Mouse (Mus musculus) forebrain, embryonic 14.5 days (tissue): ENCODE data around the gene Prkag3. TPM values are rescaled to one million over a fixed set of nuclear protein-coding genes. Genes with fewer than 3 reads are reported as not detected.
A peak's percentile ranks its signal among the peaks of the same experiment; 100 is the strongest.

Experiments
- ATAC-seq: fragments of 200-750 bp; cut with Nextera tagmentation; 2 replicates; pipeline ENCODE4 v1.8.0; 2017; ENCODE audit warnings: mild to moderate bottlenecking, moderate library complexity
- DNase-seq: peaks from one replicate; pipeline ENCODE4 v3.0.0-alpha.2; 2015; ENCODE audit warnings: low spot score
- H3K27ac ChIP-seq: fragments of 300-500 bp; sonication (generic); 2 replicates; pipeline ENCODE4 v1.5.1; 2014; ENCODE audit warnings: low read depth, mild to moderate bottlenecking, control low read depth, low read length, moderate library complexity
- H3K27me3 ChIP-seq: fragments of 300-500 bp; sonication (generic); replicated peaks from 2 replicates; pipeline ENCODE4 v1.6.1; 2014; ENCODE audit warnings: low read length, control low read depth, mixed read lengths; ENCODE audit not compliant: control insufficient read depth, insufficient read depth
- H3K36me3 ChIP-seq: fragments of 300-500 bp; sonication (generic); 2 replicates; pipeline ENCODE4 v1.6.1; 2014; ENCODE audit warnings: low read length, control low read depth; ENCODE audit not compliant: control insufficient read depth, insufficient read depth
- H3K4me1 ChIP-seq: fragments of 300-500 bp; sonication (generic); 2 replicates; pipeline ENCODE4 v1.6.1; 2014; ENCODE audit warnings: antibody characterized with exemption, low read length, control low read depth; ENCODE audit not compliant: control insufficient read depth, insufficient read depth
- H3K4me2 ChIP-seq: fragments of 300-500 bp; sonication (generic); 2 replicates; pipeline ENCODE4 v1.6.1; 2014; ENCODE audit warnings: mild to moderate bottlenecking, control low read depth, low read length
- H3K4me3 ChIP-seq: fragments of 300-500 bp; sonication (generic); 2 replicates; pipeline ENCODE4 v1.5.1; 2014; ENCODE audit warnings: low read depth, low read length, control low read depth
- H3K9ac ChIP-seq: fragments of 300-500 bp; sonication (generic); 2 replicates; pipeline ENCODE4 v1.6.1; 2014; ENCODE audit warnings: mild to moderate bottlenecking, low read length, control low read depth, moderate library complexity
- H3K9me3 ChIP-seq: fragments of 300-500 bp; sonication (generic); replicated peaks from 2 replicates; pipeline ENCODE4 v1.6.1; 2016; ENCODE audit warnings: low read length, control low read depth, mixed read lengths; ENCODE audit not compliant: control insufficient read depth
- WGBS: fragments of 180-500 bp; shearing (Covaris S2); extraction: QIAGEN DNeasy Blood & Tissue Kit; methylation state at CpG from one replicate; pipeline ENCODE4 v1.1.7; 2014; 5-methylcytosine and 5-hydroxymethylcytosine counted together
- polyA plus RNA-seq: library from polyadenylated mRNA; unstranded; fragments of >200 nt; fragmentation: Nextera tagmentation; extraction: Ambion mirVana; gene quantifications from 2 replicates; pipeline ENCODE4 v1.2.1, GENCODE M21; 2014

Prkag3 gene
- polyA plus RNA-seq, 1 experiment from 2014 or later: not detected

DNA sequence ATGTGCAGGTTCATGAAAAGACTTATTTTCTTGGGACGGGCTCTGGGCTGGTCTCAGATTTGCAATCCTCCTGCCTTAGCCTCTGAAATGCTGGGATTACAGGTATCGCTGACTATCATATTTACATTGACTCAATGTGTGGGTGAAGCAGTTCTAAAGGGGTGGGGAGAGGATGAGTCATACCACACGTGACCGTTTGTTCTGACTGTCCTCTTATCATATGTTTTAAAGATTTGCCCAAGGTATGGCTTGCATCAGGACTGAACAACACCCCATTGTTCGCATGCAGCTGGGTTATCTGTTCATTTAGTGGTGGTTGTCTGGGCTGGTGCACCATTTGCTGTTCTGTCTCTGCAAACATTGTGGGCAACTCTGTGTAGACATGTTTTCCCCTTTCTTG, 22.3 kb downstream of the Prkag3 start:
- ATAC-seq (no peak), DNase-seq (no peak)
- Histone ChIP-seq H3K4me2 (no peak overlapping the region), H3K9ac (no peak overlapping the region), H3K4me3 (no peak overlapping the region), H3K36me3 (no peaks in the 10 kb centered on the region), H3K27me3 (no peaks in the 10 kb centered on the region), H3K4me1 (no peaks in the 10 kb centered on the region), H3K27ac (no peak overlapping the region), H3K9me3 (no peaks in the 10 kb centered on the region)
- WGBS: 85% methylated on average over 5 of the region's 5 CpGs

DNA sequence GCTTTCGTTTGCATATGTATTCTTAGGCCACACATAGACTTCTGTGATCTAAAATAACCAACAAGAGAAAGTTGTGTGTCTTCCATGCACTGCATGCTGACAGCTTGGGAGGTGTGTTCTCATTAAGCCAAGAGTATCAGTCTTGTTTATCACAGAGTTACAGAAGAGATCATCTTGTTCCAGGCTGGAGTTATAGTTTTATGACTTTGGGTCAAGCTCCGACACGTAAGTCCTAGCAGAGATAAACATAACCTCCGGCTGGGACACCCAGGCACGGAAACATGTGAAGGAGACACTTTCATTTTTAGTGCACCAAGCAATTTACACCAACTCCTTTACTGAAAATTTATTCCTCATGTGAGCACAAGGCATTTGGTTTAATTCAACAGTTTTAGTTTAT, 22.9 kb downstream of the Prkag3 start:
- no peaks in the 10 kb centered on the region for H3K9me3 ChIP-seq
- 84% methylated on average over 5 of the region's 5 CpGs for WGBS
- H3K36me3 ChIP-seq: no peaks in the 10 kb centered on the region
- DNase-seq (no peak), ATAC-seq (no peak)
- no peaks in the 10 kb centered on the region for H3K27me3 ChIP-seq
- no peak overlapping the region for H3K9ac ChIP-seq
- H3K4me3 ChIP-seq: no peak overlapping the region
- no peak overlapping the region for H3K4me2 ChIP-seq
- no peaks in the 10 kb centered on the region for H3K4me1 ChIP-seq
- no peak overlapping the region for H3K27ac ChIP-seq

DNA sequence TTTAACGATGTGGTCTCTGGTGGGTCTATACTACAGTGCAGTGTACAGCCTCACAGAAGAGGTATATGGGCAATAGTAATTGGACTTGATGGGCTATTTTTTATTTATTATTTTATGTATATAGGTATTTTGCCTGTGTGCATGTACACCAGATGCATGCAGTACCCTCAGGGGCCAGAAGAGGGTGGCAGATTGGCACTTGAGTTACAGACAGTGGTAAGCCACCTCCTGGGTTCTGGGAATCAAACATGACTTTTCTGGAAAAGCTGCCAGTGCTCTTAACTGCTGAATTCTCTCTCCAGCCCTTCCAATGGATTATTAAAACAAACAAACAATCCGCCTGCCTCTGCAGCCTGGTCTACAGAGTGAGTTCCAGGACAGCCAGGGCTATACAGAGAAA, 25.3 kb downstream of the Prkag3 start:
- H3K4me2 ChIP-seq: no peak overlapping the region
- no peaks in the 10 kb centered on the region for H3K9me3 ChIP-seq
- H3K4me3 ChIP-seq: no peak overlapping the region
- H3K36me3 ChIP-seq: no peaks in the 10 kb centered on the region
- WGBS: 77% methylated on average over 2 of the region's 2 CpGs
- no peak overlapping the region for H3K9ac ChIP-seq
- DNase-seq: peak; percentile 17
- H3K27ac ChIP-seq: no peak overlapping the region
- ATAC-seq: no peak
- H3K4me1 ChIP-seq: no peaks in the 10 kb centered on the region
- no peaks in the 10 kb centered on the region for H3K27me3 ChIP-seq

DNA sequence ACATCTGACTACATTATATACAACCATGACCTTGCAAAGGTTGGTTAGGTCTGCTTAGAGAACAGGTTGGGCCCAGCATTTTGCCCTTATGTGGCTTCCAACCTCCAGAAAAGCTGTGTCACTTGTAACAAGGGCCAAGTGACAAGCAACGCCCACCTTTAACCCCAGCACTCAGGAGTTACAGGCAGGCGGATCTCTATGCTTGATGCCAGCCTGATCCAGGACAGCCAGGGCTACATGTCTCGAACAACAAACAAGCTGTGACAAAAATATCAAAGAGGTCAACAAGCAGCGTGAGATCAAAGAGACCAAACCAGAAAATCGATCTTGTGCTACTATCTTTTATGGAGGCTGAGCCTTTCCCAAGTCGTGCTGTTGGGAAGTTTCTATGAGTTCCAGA, 27.4 kb downstream of the Prkag3 start:
- Histone ChIP-seq H3K9ac (no peak overlapping the region), H3K36me3 (no peaks in the 10 kb centered on the region), H3K4me3 (no peak overlapping the region), H3K4me2 (no peak overlapping the region), H3K4me1 (no peaks in the 10 kb centered on the region), H3K9me3 (no peaks in the 10 kb centered on the region), H3K27me3 (no peaks in the 10 kb centered on the region), H3K27ac (no peak overlapping the region)
- DNase-seq (no peak), ATAC-seq (no peak)
- WGBS: 84% methylated on average over 6 of the region's 6 CpGs

DNA sequence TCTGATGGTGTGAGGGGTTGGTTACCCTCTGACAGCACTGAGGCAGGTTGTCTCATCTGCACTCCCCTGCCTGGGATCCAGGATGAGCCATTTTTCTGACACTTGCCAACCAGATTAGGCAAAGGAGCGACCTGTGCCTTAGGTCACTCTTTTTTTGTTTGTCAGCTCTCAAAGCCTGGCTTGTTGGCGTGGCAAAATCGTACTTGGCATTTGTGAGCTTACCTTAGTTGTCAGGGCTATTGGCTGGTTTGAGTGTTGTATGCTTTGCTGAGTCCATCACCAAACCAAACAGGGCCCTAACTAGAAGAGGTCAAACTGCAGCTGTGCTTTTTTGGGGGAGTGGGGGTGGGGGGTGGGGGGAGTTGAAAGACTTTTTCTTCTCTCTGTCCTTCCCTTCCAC, 29.7 kb downstream of the Prkag3 start:
- Histone ChIP-seq H3K27ac (no peak overlapping the region), H3K9me3 (no peaks in the 10 kb centered on the region), H3K36me3 (no peaks in the 10 kb centered on the region), H3K9ac (no peak overlapping the region), H3K27me3 (0 out of 2 replicates have a peak, but pooled peaks cover 3% of the 10 kb centered on the region), H3K4me3 (no peak overlapping the region), H3K4me2 (no peak overlapping the region), H3K4me1 (no peaks in the 10 kb centered on the region)
- DNase-seq: no peak
- ATAC-seq: no peak
- 74% methylated on average over 3 of the region's 3 CpGs for WGBS

DNA sequence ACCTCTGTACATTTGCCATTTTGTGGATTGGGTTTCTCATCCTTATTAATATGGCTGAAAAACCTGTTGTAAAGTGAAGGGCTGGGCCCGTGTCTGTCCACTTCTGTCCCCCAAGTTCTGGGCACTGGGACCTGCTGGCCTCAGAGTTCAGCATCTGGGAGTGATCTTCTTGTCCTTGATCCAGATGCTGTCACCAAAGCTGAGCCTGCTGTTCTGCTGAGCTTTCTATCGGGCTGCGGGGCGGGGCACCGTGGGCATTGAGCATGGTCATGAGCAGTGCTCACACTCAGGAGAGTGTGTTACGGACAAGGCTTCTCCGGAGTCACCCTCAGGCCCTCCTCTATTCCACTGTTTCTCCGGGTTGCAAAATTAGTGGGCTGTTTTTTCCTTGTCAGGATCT, 30.9 kb downstream of the Prkag3 start:
- Histone ChIP-seq H3K9me3 (no peaks in the 10 kb centered on the region), H3K4me3 (no peak overlapping the region), H3K4me1 (peaks cover 7% of the 10 kb centered on the region), H3K4me2 (no peak overlapping the region), H3K27ac (no peak overlapping the region), H3K9ac (no peak overlapping the region), H3K36me3 (no peaks in the 10 kb centered on the region), H3K27me3 (0 out of 2 replicates have a peak, but pooled peaks cover 4% of the 10 kb centered on the region)
- ATAC-seq (no peak), DNase-seq (no peak)
- 89% methylated on average over 8 of the region's 8 CpGs for WGBS

DNA sequence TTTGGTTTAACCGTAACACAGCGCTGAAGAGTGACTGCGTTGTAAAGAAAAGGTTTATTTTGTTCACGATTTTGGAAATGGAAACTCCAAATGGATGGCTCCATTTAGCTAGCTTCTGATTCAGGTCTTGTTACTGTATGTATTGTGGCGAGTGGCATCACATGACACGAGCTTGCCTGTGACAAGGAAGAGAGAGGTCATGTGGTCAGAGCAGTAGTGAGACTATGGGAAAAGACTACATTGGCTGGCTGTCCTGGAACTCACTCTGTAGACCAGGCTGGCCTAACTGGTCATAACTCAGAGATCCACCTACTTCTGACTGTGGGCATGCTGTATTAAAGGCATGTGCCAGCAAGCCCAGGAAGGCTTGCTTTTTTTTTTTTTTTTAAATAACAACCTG, 33.1 kb downstream of the Prkag3 start:
- Histone ChIP-seq H3K4me3 (no peak overlapping the region), H3K4me1 (peaks cover 10% of the 10 kb centered on the region), H3K27ac (no peak overlapping the region), H3K9me3 (no peaks in the 10 kb centered on the region), H3K9ac (no peak overlapping the region), H3K36me3 (no peaks in the 10 kb centered on the region), H3K27me3 (0 out of 2 replicates have a peak, but pooled peaks cover 4% of the 10 kb centered on the region), H3K4me2 (no peak overlapping the region)
- 84% methylated on average over 6 of the region's 6 CpGs for WGBS
- ATAC-seq (no peak), DNase-seq (no peak)

DNA sequence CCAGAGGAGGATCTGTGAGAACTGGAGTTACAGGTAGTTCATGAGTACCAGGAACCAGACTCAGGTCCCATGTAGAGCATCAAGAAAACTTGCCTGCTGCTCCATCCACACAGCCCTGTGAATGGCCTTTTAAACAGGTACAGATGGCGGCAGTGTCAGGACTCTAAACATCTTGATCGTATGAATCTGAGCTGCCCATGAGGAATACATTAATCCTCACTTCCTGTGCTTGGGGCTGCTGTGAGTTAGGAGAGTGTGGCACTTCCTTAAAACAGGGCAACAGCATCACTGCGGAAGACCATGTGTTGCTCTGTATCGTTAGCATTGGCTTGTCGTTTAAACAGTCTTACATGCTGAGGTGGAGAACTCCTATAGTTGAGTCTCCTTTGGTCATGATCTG, 33.6 kb downstream of the Prkag3 start:
- Histone ChIP-seq H3K4me2 (no peak overlapping the region), H3K4me3 (no peak overlapping the region), H3K27ac (no peak overlapping the region), H3K36me3 (no peaks in the 10 kb centered on the region), H3K27me3 (0 out of 2 replicates have a peak, but pooled peaks cover 4% of the 10 kb centered on the region), H3K9me3 (no peaks in the 10 kb centered on the region), H3K4me1 (peaks cover 10% of the 10 kb centered on the region), H3K9ac (no peak overlapping the region)
- DNase-seq (no peak), ATAC-seq (no peak)
- WGBS: 91% methylated on average over 5 of the region's 5 CpGs

DNA sequence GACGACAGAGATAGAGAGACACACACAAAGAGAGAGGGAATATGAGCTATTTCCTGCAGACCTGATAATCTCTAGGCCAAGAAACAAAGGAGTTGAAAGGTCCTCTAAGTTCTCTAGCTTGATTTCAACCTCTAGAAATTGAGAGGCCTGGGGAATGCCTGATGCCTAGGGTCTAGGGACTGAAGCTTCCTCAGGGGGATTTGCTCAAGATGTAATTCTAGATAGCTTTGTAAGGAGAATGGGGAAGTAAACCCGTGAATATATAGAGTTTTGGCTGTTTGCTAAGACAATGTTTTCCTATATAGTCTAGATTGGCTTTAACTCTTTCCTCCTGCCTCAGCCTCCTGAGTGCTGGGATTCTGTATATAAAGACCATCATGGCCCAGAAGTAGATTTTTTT, 34.1 kb downstream of the Prkag3 start:
- no peaks in the 10 kb centered on the region for H3K9me3 ChIP-seq
- no peak for ATAC-seq
- H3K4me3 ChIP-seq: no peak overlapping the region
- H3K9ac ChIP-seq: no peak overlapping the region
- no peak for DNase-seq
- no peak overlapping the region for H3K27ac ChIP-seq
- 55% methylated on average over 2 of the region's 2 CpGs for WGBS
- peaks cover 10% of the 10 kb centered on the region for H3K4me1 ChIP-seq
- H3K4me2 ChIP-seq: no peak overlapping the region
- H3K27me3 ChIP-seq: 0 out of 2 replicates have a peak, but pooled peaks cover 4% of the 10 kb centered on the region
- H3K36me3 ChIP-seq: no peaks in the 10 kb centered on the region
